Mouse (Mus musculus) heart, adult 10 weeks (tissue): Measurements from ENCODE around the gene Fam102b. TPM values are rescaled to one million over a fixed set of nuclear protein-coding genes. Genes with fewer than 3 reads are reported as not detected.

ENCODE experiments used
- polyA plus RNA-seq: library from polyadenylated mRNA; stranded (reverse); fragments of 350-450 nt; fragmentation: Illumina TruSeq; extraction: RNeasy Lipid Tissue Mini Kit (QIAGEN cat#74804); gene quantifications from one replicate; pipeline ENCODE4 v1.2.3, GENCODE M21; 2014; ENCODE audit warnings: low read depth, low replicate concordance

Fam102b gene
- polyA plus RNA-seq, result 9.6 TPM

GRCm38 (mm10) chr3:109027515-109027987 lies at the start of gene Fam102b:
Gene Fam102b, minus strand, starts transcription at chr3:109027607.

GRCm38 (mm10) chr3:108940001-108940633 lies 87.3 kb downstream of the Fam102b start, which contains the start of gene Gm9857:
Gene Gm9857, minus strand, starts transcription at chr3:108940445.

GRCm38 (mm10) chr3:108939573-108939972 lies 87.8 kb downstream of the Fam102b start, which contains the start of gene Henmt1:
Gene Henmt1, plus strand, starts transcription at chr3:108939873.

Other genes starting within 250 kb of the Fam102b start
- gene Stxbp3, start 187.1 kb downstream of the Fam102b start, polyA plus RNA-seq, result 25.7 TPM
- gene Fndc7, start 137.6 kb downstream of the Fam102b start, polyA plus RNA-seq, result not detected
- gene Prpf38b, start 115.9 kb downstream of the Fam102b start, polyA plus RNA-seq, result 43.0 TPM
- gene Henmt1, start 87.7 kb downstream of the Fam102b start, polyA plus RNA-seq, result not detected
- gene Gm9857, start 87.2 kb downstream of the Fam102b start, polyA plus RNA-seq, result not detected
- gene Slc25a54, start 52.9 kb upstream of the Fam102b start, polyA plus RNA-seq, result not detected
- gene Slc25a24, start 95.5 kb upstream of the Fam102b start, polyA plus RNA-seq, result 5.4 TPM